Mouse (Mus musculus): ENCODE measurements around the gene Rsbn1.
A peak's percentile ranks its signal among the peaks of the same experiment; 100 is the strongest.

- TF ChIP-seq CTCF (IDR thresholded peaks at IDR 0.05; ENCODE audit: insufficient read depth, low read length) (no peak), POLR2A (IDR thresholded peaks at IDR 0.05; ENCODE audit: borderline replicate concordance, extremely low read depth, low read depth, low read length) (peak; percentile 70; the same call in 1 of the 2 replicates)
Measured at GRCm38 (mm10) chr3:103967861-103968691, 54.2 kb downstream of the Rsbn1 start, which contains the start of gene Phtf1.

Measured in lung, adult 2 months (tissue).